9 mouse cellular contexts compared by ENCODE assay signal in genomic region chr5:52367866-52368840, GRCm38 (mm10). TPM values are rescaled to one million over a fixed set of nuclear protein-coding genes. Genes with fewer than 3 reads are reported as not detected.
DNase-seq lines count a peak whose midpoint lies in the region; ATAC-seq lines count a peak whose summit lies in the region.
"Had no signal": no experiment of that assay in that cellular context is flagged by ENCODE, and none has a peak within 500 bp of the region (broad histone marks: within the 10 kb centered on the region; RNA-seq: fewer than 3 reads in every experiment).

No protein-coding gene starts in this region.

- 0 out of 2 replicates have a peak overlapping the region, but pooled peaks have one; percentile 3 for H3K4me3 ChIP-seq in lung, embryonic 15.5 days
- H3K4me3 ChIP-seq in embryonic facial prominence, embryonic 13.5 days, result peak overlapping the region; percentile 20
- H3K4me3 ChIP-seq in hindbrain, embryonic 13.5 days, result no peak overlapping the region
- H3K4me3 ChIP-seq in neural tube, embryonic 14.5 days (ENCODE audit: low read depth, low read length), result no peak overlapping the region
- H3K4me3 ChIP-seq: liver, embryonic 15.5 days had no signal

- no peaks in the 10 kb centered on the region for H3K9me3 ChIP-seq in lung, embryonic 15.5 days
- H3K9me3 ChIP-seq in embryonic facial prominence, embryonic 13.5 days, result no peaks in the 10 kb centered on the region
- H3K9me3 ChIP-seq in hindbrain, embryonic 13.5 days, result no peaks in the 10 kb centered on the region
- no peaks in the 10 kb centered on the region for H3K9me3 ChIP-seq in neural tube, embryonic 14.5 days (ENCODE audit: control insufficient read depth, low read length)
- H3K9me3 ChIP-seq: liver, embryonic 15.5 days had no signal

- no peaks in the 10 kb centered on the region for H3K36me3 ChIP-seq in lung, embryonic 15.5 days
- no peaks in the 10 kb centered on the region for H3K36me3 ChIP-seq in embryonic facial prominence, embryonic 13.5 days
- H3K36me3 ChIP-seq in hindbrain, embryonic 13.5 days, result no peaks in the 10 kb centered on the region
- no peaks in the 10 kb centered on the region for H3K36me3 ChIP-seq in neural tube, embryonic 14.5 days (ENCODE audit: control insufficient read depth, insufficient read depth, low read length)
- H3K36me3 ChIP-seq: liver, embryonic 15.5 days had no signal

- H3K9ac ChIP-seq in lung, embryonic 15.5 days, result no peak overlapping the region
- H3K9ac ChIP-seq in embryonic facial prominence, embryonic 13.5 days, result peak overlapping the region; percentile 40; the same call in 1 of the 2 replicates
- 0 out of 2 replicates have a peak overlapping the region, but pooled peaks have one; percentile 43 for H3K9ac ChIP-seq in hindbrain, embryonic 13.5 days
- H3K9ac ChIP-seq in neural tube, embryonic 14.5 days (replicated peaks; ENCODE audit: low read depth, low read length), result no peak overlapping the region
- H3K9ac ChIP-seq: liver, embryonic 15.5 days had no signal

- H3K4me1 ChIP-seq in lung, embryonic 15.5 days, result peaks cover 11% of the 10 kb centered on the region
- H3K4me1 ChIP-seq in embryonic facial prominence, embryonic 13.5 days, result peaks cover 16% of the 10 kb centered on the region
- H3K4me1 ChIP-seq in hindbrain, embryonic 13.5 days (replicated peaks), result peaks cover 3% of the 10 kb centered on the region; the same call in 1 of the 2 replicates
- no peaks in the 10 kb centered on the region for H3K4me1 ChIP-seq in neural tube, embryonic 14.5 days (ENCODE audit: control insufficient read depth, insufficient read depth, low read length)
- H3K4me1 ChIP-seq: liver, embryonic 15.5 days had no signal

- H3K27ac ChIP-seq in lung, embryonic 15.5 days, result no peak overlapping the region
- no peak overlapping the region for H3K27ac ChIP-seq in embryonic facial prominence, embryonic 13.5 days
- no peak overlapping the region for H3K27ac ChIP-seq in hindbrain, embryonic 13.5 days
- H3K27ac ChIP-seq in neural tube, embryonic 14.5 days (ENCODE audit: low read depth, low read length), result no peak overlapping the region
- H3K27ac ChIP-seq: liver, embryonic 15.5 days had no signal

- DNase-seq in lung, postnatal 4 days, result no peak
- no peak for DNase-seq in left cerebral cortex, adult 18-20 months (ENCODE audit: low spot score in 2 of 2)
- no peak for DNase-seq in urinary bladder, postnatal 25 days (ENCODE audit: low spot score)

- peak overlapping the region; percentile 49 for H3K4me2 ChIP-seq in lung, embryonic 15.5 days
- peak overlapping the region; percentile 50 for H3K4me2 ChIP-seq in embryonic facial prominence, embryonic 13.5 days
- H3K4me2 ChIP-seq in hindbrain, embryonic 13.5 days, result peak overlapping the region; percentile 43
- 0 out of 2 replicates have a peak overlapping the region, but pooled peaks have one; percentile 20 for H3K4me2 ChIP-seq in neural tube, embryonic 14.5 days (ENCODE audit: low read depth, low read length)
- H3K4me2 ChIP-seq: liver, embryonic 15.5 days had no signal

- 52% methylated on average over 63 of the region's 63 CpGs for WGBS in lung, embryonic 15.5 days
- WGBS in embryonic facial prominence, embryonic 13.5 days, result 50% methylated on average over 63 of the region's 63 CpGs
- 48% methylated on average over 63 of the region's 63 CpGs for WGBS in hindbrain, embryonic 13.5 days
- WGBS in neural tube, embryonic 14.5 days, result 59% methylated on average over 59 of the region's 63 CpGs

- no peaks in the 10 kb centered on the region; the same call in 1 of the 2 replicates for H3K27me3 ChIP-seq in lung, embryonic 15.5 days
- H3K27me3 ChIP-seq in embryonic facial prominence, embryonic 13.5 days, result peaks cover 22% of the 10 kb centered on the region
- H3K27me3 ChIP-seq in hindbrain, embryonic 13.5 days, result peaks cover 7% of the 10 kb centered on the region; the same call in 1 of the 2 replicates
- H3K27me3 ChIP-seq in neural tube, embryonic 14.5 days (ENCODE audit: control insufficient read depth, insufficient read depth, low read length), result no peaks in the 10 kb centered on the region

- ATAC-seq in lung, embryonic 15.5 days (ENCODE audit: borderline replicate concordance, extremely low read depth, low FRiP score, low TSS enrichment), result no peak
- ATAC-seq in embryonic facial prominence, embryonic 13.5 days (ENCODE audit: insufficient number of reproducible peaks, insufficient read depth, low FRiP score, low TSS enrichment, low read depth), result no peak
- peak; percentile 53 for ATAC-seq in hindbrain, embryonic 13.5 days (ENCODE audit: low FRiP score)
- no peak; the same call in 1 of the 2 replicates for ATAC-seq in neural tube, embryonic 14.5 days (ENCODE audit: low read depth)
- no peak for ATAC-seq in frontal cortex, adult (ENCODE audit: low TSS enrichment)

RNA-seq across cellular contexts. Expression of gene Sod3, which starts 4.6 kb away (rescaled TPM):
- polyA plus RNA-seq in lung, embryonic 15.5 days (2015; fragmentation: Nextera tagmentation; extraction: Ambion mirVana), result 0.52 and 0.67 TPM in 2 replicates
- polyA plus RNA-seq in embryonic facial prominence, embryonic 13.5 days (2015; fragmentation: Nextera tagmentation; extraction: Ambion mirVana), result 0.14 and 0.32 TPM in 2 replicates
- polyA plus RNA-seq in hindbrain, embryonic 13.5 days (2015; fragmentation: Nextera tagmentation; extraction: Ambion mirVana), result 1.2 TPM in 2 replicates
- polyA plus RNA-seq in neural tube, embryonic 14.5 days (2014; fragmentation: Nextera tagmentation; extraction: Ambion mirVana), result 0.92 and 2.0 TPM in 2 replicates
- total RNA-seq in left cerebral cortex, adult 18-20 months (2021), result 1 to 10 TPM; 5.7 to 6.7 TPM

Comparison
In these comparisons a context has a peak if more than half of its experiments do, and no peak if none do; other contexts are left out.
1. H3K4me3 ChIP-seq: peak in lung, embryonic 15.5 days (single experiment) and embryonic facial prominence, embryonic 13.5 days (single experiment); none in hindbrain, embryonic 13.5 days (single experiment) and neural tube, embryonic 14.5 days (single experiment).
2. H3K9ac ChIP-seq: peak in embryonic facial prominence, embryonic 13.5 days (single experiment) and hindbrain, embryonic 13.5 days (single experiment); none in lung, embryonic 15.5 days (single experiment) and neural tube, embryonic 14.5 days (single experiment).
3. Peak in every context shown above with its lines, with median percentiles within 50 percentile points of each other: H3K4me2 ChIP-seq.